Mouse (Mus musculus): ENCODE results near the gene Tnrc6b. TPM values are rescaled to one million over a fixed set of nuclear protein-coding genes. Genes with fewer than 3 reads are reported as not detected.
A peak's percentile ranks its signal among the peaks of the same experiment; 100 is the strongest.

Tnrc6b gene
- total RNA-seq (2021) = 100 to 1,000 TPM; 127 to 130 TPM

GRCm38 (mm10) chr15:80710608-80711363 is at the start of gene Tnrc6b:
Gene Tnrc6b (plus strand): TSS chr15:80711313.
- intact Hi-C loops (cut with DNase I) = loop anchor here (5.0 to 10.0 kb wide), 2 partner anchors 87 to 164 kb away; no protein-coding TSS in a partner anchor
- peak; percentile 99 for DNase-seq (ENCODE audit: extremely low spot score in 1 of 2, low spot score in 2 of 2)

GRCm38 (mm10) chr15:80664444-80664843 is 46.7 kb upstream of the Tnrc6b start:
- no peak for DNase-seq (ENCODE audit: extremely low spot score in 1 of 2, low spot score in 2 of 2)
- intact Hi-C loops (cut with DNase I) = no loop called here

- peak in 1 of 2 experiments; percentile 49 for DNase-seq (ENCODE audit: extremely low spot score in 1 of 2, low spot score in 2 of 2)
- intact Hi-C loops (cut with DNase I) = no loop called here
Observed at GRCm38 (mm10) chr15:80671295-80672252, 39.5 kb upstream of the Tnrc6b start, which contains the start of gene Fam83f. Gene Fam83f (plus strand): TSS chr15:80671847.

- no peak for DNase-seq (ENCODE audit: extremely low spot score in 1 of 2, low spot score in 2 of 2)
- intact Hi-C loops (cut with DNase I) = no loop called here
Observed at GRCm38 (mm10) chr15:80672810-80673209, 38.3 kb upstream of the Tnrc6b start.

GRCm38 (mm10) chr15:80673337-80674095 is 37.6 kb upstream of the Tnrc6b start:
- no peak for DNase-seq (ENCODE audit: extremely low spot score in 1 of 2, low spot score in 2 of 2)
- intact Hi-C loops (cut with DNase I) = no loop called here

- DNase-seq (ENCODE audit: extremely low spot score in 1 of 2, low spot score in 2 of 2) = no peak
Observed at GRCm38 (mm10) chr15:80674700-80675099, 36.4 kb upstream of the Tnrc6b start.

GRCm38 (mm10) chr15:80679515-80680215 is 31.4 kb upstream of the Tnrc6b start:
- peak; percentile 64 to 79 for DNase-seq (ENCODE audit: extremely low spot score in 1 of 2, low spot score in 2 of 2)
- intact Hi-C loops (cut with DNase I) = no loop called here

More at GRCm38 (mm10) chr15:80674700-80675099, 36.4 kb upstream of the Tnrc6b start:
- intact Hi-C loops (cut with DNase I) = no loop called here

GRCm38 (mm10) chr15:80680347-80681030 is 30.6 kb upstream of the Tnrc6b start:
- intact Hi-C loops (cut with DNase I) = no loop called here
- DNase-seq (ENCODE audit: extremely low spot score in 1 of 2, low spot score in 2 of 2) = no peak

GRCm38 (mm10) chr15:80681466-80681881 is 29.6 kb upstream of the Tnrc6b start:
- no peak for DNase-seq (ENCODE audit: extremely low spot score in 1 of 2, low spot score in 2 of 2)

GRCm38 (mm10) chr15:80682343-80682742 is 28.8 kb upstream of the Tnrc6b start:
- no peak for DNase-seq (ENCODE audit: extremely low spot score in 1 of 2, low spot score in 2 of 2)
- intact Hi-C loops (cut with DNase I) = no loop called here

More at GRCm38 (mm10) chr15:80681466-80681881, 29.6 kb upstream of the Tnrc6b start:
- intact Hi-C loops (cut with DNase I) = no loop called here

- intact Hi-C loops (cut with DNase I) = no loop called here
- no peak for DNase-seq (ENCODE audit: extremely low spot score in 1 of 2, low spot score in 2 of 2)
Observed at GRCm38 (mm10) chr15:80683151-80683550, 28.0 kb upstream of the Tnrc6b start.

GRCm38 (mm10) chr15:80683990-80684389 is 27.1 kb upstream of the Tnrc6b start:
- intact Hi-C loops (cut with DNase I) = no loop called here
- DNase-seq (ENCODE audit: extremely low spot score in 1 of 2, low spot score in 2 of 2) = no peak

- no peak for DNase-seq (ENCODE audit: extremely low spot score in 1 of 2, low spot score in 2 of 2)
- intact Hi-C loops (cut with DNase I) = no loop called here
Observed at GRCm38 (mm10) chr15:80684786-80685602, 26.1 kb upstream of the Tnrc6b start.

- intact Hi-C loops (cut with DNase I) = no loop called here
- no peak for DNase-seq (ENCODE audit: extremely low spot score in 1 of 2, low spot score in 2 of 2)
Observed at GRCm38 (mm10) chr15:80685603-80685895, 25.6 kb upstream of the Tnrc6b start.

GRCm38 (mm10) chr15:80688536-80688935 is 22.6 kb upstream of the Tnrc6b start:
- no peak for DNase-seq (ENCODE audit: extremely low spot score in 1 of 2, low spot score in 2 of 2)
- intact Hi-C loops (cut with DNase I) = no loop called here

GRCm38 (mm10) chr15:80693492-80693891 is 17.6 kb upstream of the Tnrc6b start:
- DNase-seq (ENCODE audit: extremely low spot score in 1 of 2, low spot score in 2 of 2) = no peak
- intact Hi-C loops (cut with DNase I) = no loop called here
